Mouse (Mus musculus) intestine, embryonic 15.5 days (tissue): ENCODE data around the gene Epb41l4b. TPM values are rescaled to one million over a fixed set of nuclear protein-coding genes. Genes with fewer than 3 reads are reported as not detected.

Experiments
- ATAC-seq: fragments of 200-750 bp; cut with Nextera tagmentation; 2 replicates; pipeline ENCODE4 v1.8.0; 2017; ENCODE audit warnings: moderate TSS enrichment, moderate library complexity
- H3K27ac ChIP-seq: fragments of 300-500 bp; sonication (generic); 2 replicates; pipeline ENCODE4 v1.5.1; 2015; ENCODE audit warnings: mild to moderate bottlenecking, inconsistent platforms
- H3K27me3 ChIP-seq: fragments of 300-500 bp; sonication (generic); replicated peaks from 2 replicates; pipeline ENCODE4 v1.6.1; 2015; ENCODE audit warnings: inconsistent platforms
- H3K36me3 ChIP-seq: fragments of 300-500 bp; sonication (generic); 2 replicates; pipeline ENCODE4 v1.6.1; 2015; ENCODE audit warnings: inconsistent platforms
- H3K4me1 ChIP-seq: fragments of 300-500 bp; sonication (generic); replicated peaks from 2 replicates; pipeline ENCODE4 v1.6.1; 2015; ENCODE audit warnings: inconsistent platforms
- H3K4me2 ChIP-seq: fragments of 300-500 bp; sonication (generic); replicated peaks from 2 replicates; pipeline ENCODE4 v1.6.1; 2015; ENCODE audit warnings: mild to moderate bottlenecking, inconsistent platforms
- H3K4me3 ChIP-seq: fragments of 300-500 bp; sonication (generic); replicated peaks from 2 replicates; pipeline ENCODE4 v1.5.1; 2015; ENCODE audit warnings: inconsistent platforms
- H3K9ac ChIP-seq: fragments of 300-500 bp; sonication (generic); 2 replicates; pipeline ENCODE4 v1.6.1; 2015; ENCODE audit warnings: inconsistent platforms
- H3K9me3 ChIP-seq: fragments of 300-500 bp; sonication (generic); 2 replicates; pipeline ENCODE4 v1.6.1; 2016; ENCODE audit warnings: inconsistent platforms
- WGBS: fragments of 180-500 bp; shearing (Covaris S2); methylation state at CpG from one replicate; pipeline ENCODE4 v1.1.7; 2015; 5-methylcytosine and 5-hydroxymethylcytosine counted together
- polyA plus RNA-seq: library from polyadenylated mRNA; unstranded; fragments of >200 nt; fragmentation: Nextera tagmentation; extraction: Ambion mirVana; gene quantifications from 2 replicates; pipeline ENCODE4 v1.2.1, GENCODE M21; 2015

The Epb41l4b gene
- 22.2 and 23.4 TPM in 2 replicates for polyA plus RNA-seq

DNA sequence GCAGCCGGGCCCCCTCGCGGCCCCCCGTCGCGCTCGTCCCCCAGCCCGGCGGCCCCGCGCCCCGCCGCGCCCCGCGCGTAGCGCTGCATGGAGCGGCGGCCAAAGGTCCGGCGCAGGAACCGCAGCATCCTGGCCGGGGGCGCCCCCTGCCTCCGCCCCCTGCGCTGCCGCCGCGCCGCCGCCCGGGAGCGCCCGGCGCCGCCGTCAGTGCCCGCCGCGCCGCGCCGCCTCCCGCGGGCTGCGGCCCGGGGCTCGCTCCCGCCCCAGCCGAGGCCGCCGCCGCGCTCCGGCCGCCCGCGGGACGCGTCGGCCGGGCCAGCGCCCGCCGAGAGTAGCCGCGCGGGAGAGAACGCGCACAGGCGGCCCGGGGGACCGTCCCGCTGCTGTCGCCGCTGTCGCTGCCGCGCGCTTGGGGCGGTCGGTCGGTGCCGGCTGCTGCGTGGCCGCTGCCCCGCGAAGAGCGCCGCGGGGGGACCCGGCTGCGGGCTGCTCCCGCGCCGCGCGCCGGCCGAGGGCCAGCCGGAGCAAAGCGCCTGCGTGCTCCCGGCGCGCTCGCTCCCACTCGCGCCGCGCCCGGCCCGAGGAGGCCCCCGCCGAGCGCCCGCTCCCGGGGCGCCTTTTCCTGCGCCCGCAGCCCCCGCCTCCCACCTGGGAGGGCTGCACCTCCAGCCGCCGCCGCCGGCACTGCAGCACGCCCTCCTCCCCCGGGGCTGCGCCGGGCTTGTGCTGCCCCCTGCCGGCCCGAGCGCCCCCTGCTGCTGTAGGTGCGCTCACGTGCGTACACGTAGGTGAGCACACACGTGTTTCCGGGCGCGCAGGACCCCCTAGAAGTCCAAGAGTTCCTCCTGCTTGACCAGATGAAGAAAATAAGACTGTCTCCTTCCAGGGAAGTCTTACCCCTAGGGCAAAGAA lies at the start of gene Epb41l4b:
Gene Epb41l4b, minus strand, starts transcription at position 412 of the 912 bp plus-strand sequence.
- Histone ChIP-seq H3K4me2 (peak within 1 kb of the TSS; percentile 92), H3K9ac (peak within 1 kb of the TSS; percentile 75), H3K27me3 (peaks cover 26% of the 10 kb centered on the region; the same call in 1 of the 2 replicates), H3K4me3 (peak within 1 kb of the TSS; percentile 71), H3K9me3 (no peaks in the 10 kb centered on the region), H3K27ac (peak within 1 kb of the TSS; percentile 67), H3K4me1 (peaks cover 18% of the 10 kb centered on the region), H3K36me3 (no peaks in the 10 kb centered on the region)
- under 1% methylated on average over 73 of the region's 142 CpGs for WGBS
- ATAC-seq = peak; percentile 88

DNA sequence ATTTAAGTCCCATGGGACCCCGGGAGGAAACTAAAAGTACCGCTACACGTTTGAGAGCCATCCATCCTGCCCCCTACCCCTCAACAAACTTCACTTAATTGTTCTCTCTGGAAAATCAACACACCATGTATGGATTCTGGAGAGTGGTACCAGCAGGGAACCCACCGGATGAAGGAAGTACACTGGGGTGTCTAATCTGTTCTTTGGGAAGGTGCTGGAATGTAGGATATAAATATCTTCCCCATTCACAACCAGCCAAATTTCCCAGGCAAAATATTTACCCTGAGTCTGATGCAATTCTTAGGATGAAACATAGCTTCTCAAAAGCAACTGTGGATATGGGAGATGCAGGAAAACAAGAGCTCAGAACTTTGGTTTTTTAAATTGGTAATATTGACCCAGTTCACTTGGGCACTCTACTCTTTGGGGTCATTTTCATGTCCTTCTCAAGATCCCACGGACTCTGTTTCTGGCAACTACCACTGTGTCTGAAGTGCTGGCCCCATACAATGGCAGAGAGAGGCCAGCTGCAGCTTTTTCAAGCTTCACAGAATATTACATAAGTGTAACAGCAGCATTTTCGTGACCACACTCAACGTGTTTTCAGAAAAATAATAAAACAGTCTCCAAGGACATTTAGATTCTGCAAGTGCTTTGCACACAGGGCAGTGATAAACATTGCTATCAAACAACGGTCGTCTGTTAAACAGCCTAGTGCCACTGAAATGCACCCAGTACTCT lies 48.5 kb upstream of the Epb41l4b start:
- H3K27ac ChIP-seq = no peak overlapping the region
- no peaks in the 10 kb centered on the region for H3K4me1 ChIP-seq
- H3K9me3 ChIP-seq = no peaks in the 10 kb centered on the region
- H3K9ac ChIP-seq = no peak overlapping the region
- ATAC-seq = no peak
- no peaks in the 10 kb centered on the region for H3K27me3 ChIP-seq
- no peak overlapping the region for H3K4me2 ChIP-seq
- 50% methylated on average over 9 of the region's 9 CpGs for WGBS
- H3K36me3 ChIP-seq = no peaks in the 10 kb centered on the region
- H3K4me3 ChIP-seq = no peak overlapping the region

- H3K9me3 ChIP-seq = no peaks in the 10 kb centered on the region
- WGBS = 79% methylated on average over 2 of the region's 2 CpGs
- H3K27ac ChIP-seq = no peak overlapping the region
- no peak overlapping the region for H3K9ac ChIP-seq
- ATAC-seq = no peak
- H3K4me1 ChIP-seq = peaks cover 9% of the 10 kb centered on the region; the same call in 1 of the 2 replicates
- H3K4me2 ChIP-seq = no peak overlapping the region
- H3K27me3 ChIP-seq = no peaks in the 10 kb centered on the region
- no peaks in the 10 kb centered on the region for H3K36me3 ChIP-seq
- H3K4me3 ChIP-seq = no peak overlapping the region
Measured at GRCm38 (mm10) chr4:57189881-57190280, 46.6 kb upstream of the Epb41l4b start.

GRCm38 (mm10) chr4:57186035-57186434 lies 42.8 kb upstream of the Epb41l4b start:
- H3K27me3 ChIP-seq = no peaks in the 10 kb centered on the region
- H3K4me2 ChIP-seq = peak overlapping the region; percentile 33
- H3K9me3 ChIP-seq = no peaks in the 10 kb centered on the region
- H3K27ac ChIP-seq = peak overlapping the region; percentile 49
- 11% methylated on average over 6 of the region's 6 CpGs for WGBS
- peak; percentile 91 for ATAC-seq
- no peak overlapping the region for H3K9ac ChIP-seq
- no peak overlapping the region for H3K4me3 ChIP-seq
- peaks cover 9% of the 10 kb centered on the region; the same call in 1 of the 2 replicates for H3K4me1 ChIP-seq
- no peaks in the 10 kb centered on the region for H3K36me3 ChIP-seq

GRCm38 (mm10) chr4:57185462-57185861 lies 42.2 kb upstream of the Epb41l4b start:
- Histone ChIP-seq H3K27me3 (no peaks in the 10 kb centered on the region), H3K27ac (peak overlapping the region; percentile 49), H3K4me1 (peaks cover 9% of the 10 kb centered on the region; the same call in 1 of the 2 replicates), H3K4me2 (peak overlapping the region; percentile 33), H3K9me3 (no peaks in the 10 kb centered on the region), H3K4me3 (no peak overlapping the region), H3K36me3 (no peaks in the 10 kb centered on the region), H3K9ac (no peak overlapping the region)
- 56% methylated on average over 8 of the region's 8 CpGs for WGBS
- peak; percentile 78 for ATAC-seq

- Histone ChIP-seq H3K27ac (no peak overlapping the region), H3K4me1 (peaks cover 9% of the 10 kb centered on the region; the same call in 1 of the 2 replicates), H3K27me3 (no peaks in the 10 kb centered on the region), H3K9ac (no peak overlapping the region), H3K4me2 (no peak overlapping the region), H3K36me3 (no peaks in the 10 kb centered on the region), H3K9me3 (no peaks in the 10 kb centered on the region), H3K4me3 (no peak overlapping the region)
- WGBS = 56% methylated on average over 4 of the region's 4 CpGs
- no peak for ATAC-seq
Measured at GRCm38 (mm10) chr4:57183493-57183892, 40.3 kb upstream of the Epb41l4b start.

GRCm38 (mm10) chr4:57181538-57181937 lies 38.3 kb upstream of the Epb41l4b start:
- 80% methylated on average over 1 of the region's 1 CpGs for WGBS
- H3K27ac ChIP-seq = no peak overlapping the region
- no peak overlapping the region for H3K4me3 ChIP-seq
- H3K4me2 ChIP-seq = no peak overlapping the region
- H3K27me3 ChIP-seq = no peaks in the 10 kb centered on the region
- H3K4me1 ChIP-seq = peaks cover 10% of the 10 kb centered on the region; the same call in 1 of the 2 replicates
- ATAC-seq = no peak
- H3K9ac ChIP-seq = no peak overlapping the region
- H3K9me3 ChIP-seq = no peaks in the 10 kb centered on the region
- H3K36me3 ChIP-seq = no peaks in the 10 kb centered on the region

DNA sequence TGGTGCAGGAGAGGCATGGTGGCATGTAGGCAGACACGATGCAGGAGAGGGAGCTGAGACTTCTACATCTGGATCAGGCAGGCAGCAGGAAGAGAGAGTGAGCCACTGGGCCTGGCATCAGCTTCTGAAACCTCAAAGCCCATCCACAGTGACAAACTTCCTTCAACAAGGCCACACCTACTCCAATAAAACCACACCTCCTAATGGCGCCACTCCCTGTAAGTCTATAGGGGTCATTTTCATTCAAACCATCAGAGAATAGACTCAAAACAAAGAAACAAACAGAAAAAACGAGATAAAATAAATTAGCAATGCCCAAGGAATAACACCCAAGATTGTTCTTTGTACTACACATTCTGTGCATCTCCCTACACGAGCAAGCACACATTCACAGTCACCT lies 35.6 kb upstream of the Epb41l4b start:
- H3K4me2 ChIP-seq = no peak overlapping the region
- no peak overlapping the region for H3K4me3 ChIP-seq
- no peaks in the 10 kb centered on the region for H3K27me3 ChIP-seq
- 0 out of 2 replicates have a peak, but pooled peaks have one; percentile 27 for ATAC-seq
- H3K9me3 ChIP-seq = no peaks in the 10 kb centered on the region
- 79% methylated on average over 4 of the region's 4 CpGs for WGBS
- H3K36me3 ChIP-seq = no peaks in the 10 kb centered on the region
- H3K27ac ChIP-seq = no peak overlapping the region
- H3K4me1 ChIP-seq = peaks cover 3% of the 10 kb centered on the region; the same call in 1 of the 2 replicates
- no peak overlapping the region for H3K9ac ChIP-seq

DNA sequence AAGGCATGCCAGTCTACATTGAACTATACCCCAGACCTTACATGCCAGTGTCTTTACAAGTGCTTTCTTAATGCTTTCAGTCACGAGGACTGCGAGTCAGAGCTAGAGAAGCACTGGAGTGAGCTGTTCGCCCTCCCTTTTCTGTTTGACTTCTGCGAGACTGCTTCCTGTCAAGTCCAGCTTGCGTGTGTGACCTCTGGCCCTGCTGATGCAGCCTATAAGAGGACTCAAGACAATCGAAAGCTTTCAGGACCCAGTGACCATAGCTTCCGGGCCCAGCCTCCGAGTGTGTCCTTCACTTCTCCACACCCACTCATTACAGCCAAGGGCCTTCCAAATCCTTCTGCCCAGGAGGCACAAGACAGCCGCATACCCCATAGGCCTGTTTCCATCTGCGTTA lies 32.1 kb upstream of the Epb41l4b start:
- Histone ChIP-seq H3K27ac (no peak overlapping the region), H3K4me1 (peaks cover 15% of the 10 kb centered on the region; the same call in 1 of the 2 replicates), H3K4me2 (no peak overlapping the region), H3K9ac (no peak overlapping the region), H3K9me3 (no peaks in the 10 kb centered on the region), H3K27me3 (no peaks in the 10 kb centered on the region), H3K36me3 (no peaks in the 10 kb centered on the region), H3K4me3 (no peak overlapping the region)
- no peak for ATAC-seq
- 46% methylated on average over 10 of the region's 10 CpGs for WGBS

- Histone ChIP-seq H3K4me3 (no peak overlapping the region), H3K9me3 (no peaks in the 10 kb centered on the region), H3K4me1 (peaks cover 15% of the 10 kb centered on the region; the same call in 1 of the 2 replicates), H3K36me3 (no peaks in the 10 kb centered on the region), H3K27me3 (no peaks in the 10 kb centered on the region), H3K4me2 (no peak overlapping the region), H3K9ac (no peak overlapping the region), H3K27ac (no peak overlapping the region)
- ATAC-seq = no peak
- WGBS = 65% methylated on average over 8 of the region's 8 CpGs
Measured at GRCm38 (mm10) chr4:57172861-57173260, 29.6 kb upstream of the Epb41l4b start.

GRCm38 (mm10) chr4:57171817-57172216 lies 28.6 kb upstream of the Epb41l4b start:
- ATAC-seq = no peak
- Histone ChIP-seq H3K4me2 (no peak overlapping the region), H3K9me3 (no peaks in the 10 kb centered on the region), H3K9ac (no peak overlapping the region), H3K4me1 (peaks cover 17% of the 10 kb centered on the region; the same call in 1 of the 2 replicates), H3K27me3 (no peaks in the 10 kb centered on the region), H3K36me3 (no peaks in the 10 kb centered on the region), H3K4me3 (no peak overlapping the region), H3K27ac (no peak overlapping the region)
- 65% methylated on average over 5 of the region's 5 CpGs for WGBS

- Histone ChIP-seq H3K27ac (no peak overlapping the region), H3K9ac (no peak overlapping the region), H3K9me3 (no peaks in the 10 kb centered on the region), H3K36me3 (no peaks in the 10 kb centered on the region), H3K4me1 (peaks cover 21% of the 10 kb centered on the region; the same call in 1 of the 2 replicates), H3K4me2 (no peak overlapping the region), H3K4me3 (no peak overlapping the region), H3K27me3 (no peaks in the 10 kb centered on the region)
- no peak for ATAC-seq
- WGBS = 83% methylated on average over 3 of the region's 3 CpGs
Measured at GRCm38 (mm10) chr4:57168680-57169079, 25.4 kb upstream of the Epb41l4b start.
